Mouse (Mus musculus) spleen, adult 2 months (tissue): Measurements from ENCODE around the gene Atp1a1. TPM values are rescaled to one million over a fixed set of nuclear protein-coding genes. Genes with fewer than 3 reads are reported as not detected.

Experiments used
- DNase-seq, 2 experiments: peaks; one replicate each; pipeline versions ENCODE4 v3.0.0 to v3.0.0-alpha.2; 2012 to 2021; ENCODE audit warnings: low spot score in 2 of 2, low read depth in 1 of 2
- H3K27ac ChIP-seq: fragments of 200-500 bp; 2 replicates; pipeline ENCODE4 v1.5.1; 2012; ENCODE audit warnings: low read length, inconsistent platforms; ENCODE audit not compliant: insufficient read depth
- H3K27me3 ChIP-seq: fragments of 200-500 bp; 2 replicates; pipeline ENCODE4 v1.6.1; 2012; ENCODE audit warnings: mild to moderate bottlenecking, moderate library complexity, low read length, inconsistent platforms; ENCODE audit not compliant: control insufficient read depth, insufficient read depth
- H3K36me3 ChIP-seq: fragments of 200-500 bp; 2 replicates; pipeline ENCODE4 v1.6.1; 2012; ENCODE audit warnings: mild to moderate bottlenecking, low read length, inconsistent platforms; ENCODE audit not compliant: control insufficient read depth, insufficient read depth
- H3K4me1 ChIP-seq: fragments of 200-500 bp; 2 replicates; pipeline ENCODE4 v1.6.1; 2011; ENCODE audit warnings: inconsistent platforms; ENCODE audit not compliant: control insufficient read depth, insufficient read depth, insufficient read length
- H3K4me3 ChIP-seq: fragments of 200-500 bp; 2 replicates; pipeline ENCODE4 v1.5.1; 2011; ENCODE audit warnings: mild to moderate bottlenecking, inconsistent platforms; ENCODE audit not compliant: insufficient read depth, insufficient read length; ENCODE audit errors: extremely low read depth
- CTCF ChIP-seq: fragments of 200-500 bp; IDR thresholded peaks from 2 replicates; pipeline ENCODE4 v1.5.1; 2011; ENCODE audit warnings: mild to moderate bottlenecking, inconsistent platforms; ENCODE audit not compliant: insufficient read depth, insufficient read length, insufficient replicate concordance; ENCODE audit errors: extremely low read depth
- POLR2A ChIP-seq: fragments of 200-500 bp; IDR thresholded peaks from 2 replicates; pipeline ENCODE4 v1.6.1; 2011; ENCODE audit warnings: low read depth, low read length, inconsistent platforms
- WGBS: fragments of 180-500 bp; shearing (Covaris S2); methylation state at CpG from one replicate; pipeline ENCODE4 v1.1.7; 2018; 5-methylcytosine and 5-hydroxymethylcytosine counted together
- polyA plus RNA-seq: library from polyadenylated mRNA; depleted of rRNA; stranded (reverse); fragments of >200 nt; gene quantifications from 2 replicates; pipeline ENCODE4 v1.2.3, GENCODE M21; 2012

Gene Atp1a1
- polyA plus RNA-seq, 1 experiment = 91.4 TPM

- 92% methylated on average over 1 of the region's 1 CpGs for WGBS
- H3K4me1 ChIP-seq = no peaks in the 10 kb centered on the region
- no peaks in the 10 kb centered on the region for H3K36me3 ChIP-seq
- no peak for DNase-seq
- H3K27ac ChIP-seq = no peak overlapping the region
- no peaks in the 10 kb centered on the region for H3K27me3 ChIP-seq
- H3K4me3 ChIP-seq = no peak overlapping the region
- TF ChIP-seq CTCF = no peak
- TF ChIP-seq POLR2A = no peak
These were observed 41.2 kb upstream of the Atp1a1 start for GRCm38 (mm10) chr3:101645569-101646106.

DNA sequence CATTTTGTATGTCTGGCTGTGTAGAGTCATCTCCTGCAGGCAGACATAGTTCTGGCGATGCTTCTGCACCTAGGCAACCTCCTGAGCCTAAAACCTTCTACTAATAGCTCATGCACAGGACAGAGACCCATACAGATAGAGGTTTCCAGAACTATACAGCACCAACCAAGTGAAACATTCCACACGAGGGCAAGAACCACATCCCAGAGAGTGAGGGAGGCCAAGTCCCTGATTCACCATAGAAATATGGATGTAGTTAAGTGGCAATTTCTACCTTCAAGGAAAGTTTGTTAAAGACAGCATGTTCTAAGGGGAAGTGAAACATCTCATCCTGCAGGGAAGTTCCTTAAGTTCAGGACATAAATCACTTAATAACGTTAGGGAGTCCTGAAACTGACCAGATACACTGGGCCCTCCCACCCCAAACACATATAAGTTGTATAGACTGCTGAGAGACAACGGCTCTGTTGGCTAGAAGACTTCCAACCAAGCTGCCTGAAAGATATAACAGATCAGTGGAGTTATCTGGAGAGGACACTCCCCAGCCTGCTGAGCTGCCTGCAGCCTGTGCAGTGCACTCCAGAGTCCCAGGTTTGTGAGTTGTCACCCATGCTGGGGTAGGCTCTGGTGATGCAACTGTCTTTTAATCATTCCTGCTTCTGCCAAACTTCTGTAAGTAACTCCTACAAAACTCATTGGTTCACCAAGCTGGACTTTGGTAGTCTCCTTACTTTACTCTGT lies 39.7 kb upstream of the Atp1a1 start:
- WGBS = 59% methylated on average over 4 of the region's 4 CpGs
- no peak for DNase-seq
- Histone ChIP-seq H3K4me1 (no peaks in the 10 kb centered on the region), H3K4me3 (no peak overlapping the region), H3K27me3 (no peaks in the 10 kb centered on the region), H3K36me3 (no peaks in the 10 kb centered on the region), H3K27ac (no peak overlapping the region)
- TF ChIP-seq CTCF = no peak
- no peak for TF ChIP-seq POLR2A

DNA sequence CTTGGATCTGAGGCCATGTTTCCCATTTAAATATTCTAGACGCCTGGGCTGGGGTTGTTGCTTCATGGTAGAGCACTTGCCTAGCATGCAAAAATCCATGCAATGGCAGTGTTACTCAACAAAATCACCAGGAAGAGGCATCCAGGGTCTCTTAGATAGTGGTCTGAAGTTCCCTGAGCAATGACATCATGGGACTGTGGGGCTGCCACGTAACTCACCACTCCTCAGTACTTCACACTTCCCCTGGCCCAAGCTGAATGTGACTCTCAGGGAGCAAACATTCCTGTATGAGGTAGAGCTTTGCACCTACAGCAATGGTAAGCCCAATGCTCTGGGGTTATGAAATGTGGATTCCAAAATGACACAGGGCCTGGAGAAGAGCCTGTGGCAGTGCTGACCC lies 38.8 kb upstream of the Atp1a1 start:
- Histone ChIP-seq H3K27ac (no peak overlapping the region), H3K36me3 (no peaks in the 10 kb centered on the region), H3K4me1 (no peaks in the 10 kb centered on the region), H3K4me3 (no peak overlapping the region), H3K27me3 (no peaks in the 10 kb centered on the region)
- no peak for DNase-seq
- TF ChIP-seq CTCF = no peak
- TF ChIP-seq POLR2A = no peak
- WGBS = 87% methylated on average over 2 of the region's 2 CpGs

GRCm38 (mm10) chr3:101638223-101638622 lies 33.7 kb upstream of the Atp1a1 start:
- H3K27ac ChIP-seq = no peak overlapping the region
- no peak overlapping the region for H3K4me3 ChIP-seq
- TF ChIP-seq POLR2A (no peak), CTCF (no peak)
- H3K4me1 ChIP-seq = no peaks in the 10 kb centered on the region
- 72% methylated on average over 2 of the region's 2 CpGs for WGBS
- no peaks in the 10 kb centered on the region for H3K27me3 ChIP-seq
- no peak for DNase-seq
- H3K36me3 ChIP-seq = no peaks in the 10 kb centered on the region

DNA sequence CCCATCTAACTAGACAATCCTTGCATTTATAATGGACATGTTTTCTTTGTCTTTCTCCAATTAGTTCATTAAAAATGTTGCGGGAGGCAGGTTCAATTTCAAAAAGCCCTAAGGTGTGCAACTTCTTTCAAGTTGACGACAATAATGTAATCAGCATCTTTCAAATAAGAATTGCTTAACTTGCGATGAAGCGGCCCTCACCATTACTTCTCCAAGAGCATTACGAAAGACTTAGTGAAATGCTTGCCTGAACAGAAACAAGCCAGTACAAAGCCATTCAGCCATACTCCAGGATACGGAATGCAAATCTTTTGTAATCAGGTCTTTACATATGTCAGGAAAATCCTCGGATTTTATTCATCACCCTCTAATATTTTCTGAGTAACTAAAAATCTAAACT lies 32.0 kb upstream of the Atp1a1 start:
- H3K4me3 ChIP-seq = no peak overlapping the region
- WGBS = 90% methylated on average over 7 of the region's 7 CpGs
- DNase-seq = no peak
- TF ChIP-seq POLR2A = no peak
- TF ChIP-seq CTCF = no peak
- no peak overlapping the region for H3K27ac ChIP-seq
- H3K36me3 ChIP-seq = no peaks in the 10 kb centered on the region
- no peaks in the 10 kb centered on the region for H3K4me1 ChIP-seq
- H3K27me3 ChIP-seq = no peaks in the 10 kb centered on the region

- WGBS = 76% methylated on average over 2 of the region's 2 CpGs
These were observed 31.6 kb upstream of the Atp1a1 start for GRCm38 (mm10) chr3:101636086-101636485.

More at GRCm38 (mm10) chr3:101636086-101636485, 31.6 kb upstream of the Atp1a1 start:
- TF ChIP-seq CTCF (no peak), POLR2A (no peak)
- no peaks in the 10 kb centered on the region for H3K4me1 ChIP-seq
- no peak overlapping the region for H3K4me3 ChIP-seq
- no peak for DNase-seq
- H3K27ac ChIP-seq = no peak overlapping the region
- H3K36me3 ChIP-seq = no peaks in the 10 kb centered on the region
- H3K27me3 ChIP-seq = no peaks in the 10 kb centered on the region
